Mouse (Mus musculus) heart, embryonic 12.5 days (tissue): ENCODE results near the gene Vav3. TPM values are rescaled to one million over a fixed set of nuclear protein-coding genes. Genes with fewer than 3 reads are reported as not detected.
A peak's percentile ranks its signal among the peaks of the same experiment; 100 is the strongest.

Experiments used
- ATAC-seq: fragments of 200-750 bp; cut with Nextera tagmentation; 2 replicates; pipeline ENCODE4 v1.8.0; 2017; ENCODE audit warnings: moderate TSS enrichment, moderate library complexity; ENCODE audit not compliant: insufficient number of reproducible peaks, low FRiP score
- H3K27ac ChIP-seq: fragments of 300-500 bp; sonication (generic); 2 replicates; pipeline ENCODE4 v1.5.1; 2016; ENCODE audit warnings: mild to moderate bottlenecking, moderate library complexity; ENCODE audit not compliant: poor library complexity, severe bottlenecking
- H3K27me3 ChIP-seq: fragments of 300-500 bp; sonication (generic); replicated peaks from 2 replicates; pipeline ENCODE4 v1.6.1; 2016; ENCODE audit warnings: mild to moderate bottlenecking, moderate library complexity
- H3K36me3 ChIP-seq: fragments of 300-500 bp; sonication (generic); 2 replicates; pipeline ENCODE4 v1.6.1; 2016; ENCODE audit warnings: mild to moderate bottlenecking, moderate library complexity
- H3K4me1 ChIP-seq: fragments of 300-500 bp; sonication (generic); replicated peaks from 2 replicates; pipeline ENCODE4 v1.6.1; 2016; ENCODE audit warnings: mild to moderate bottlenecking
- H3K4me2 ChIP-seq: fragments of 300-500 bp; sonication (generic); 2 replicates; pipeline ENCODE4 v1.6.1; 2016; ENCODE audit warnings: mild to moderate bottlenecking, moderate library complexity
- H3K4me3 ChIP-seq: fragments of 300-500 bp; sonication (generic); 2 replicates; pipeline ENCODE4 v1.5.1; 2016; ENCODE audit warnings: mild to moderate bottlenecking
- H3K9ac ChIP-seq: fragments of 300-500 bp; sonication (generic); 2 replicates; pipeline ENCODE4 v1.6.1; 2016; ENCODE audit warnings: mild to moderate bottlenecking, moderate library complexity
- H3K9me3 ChIP-seq: fragments of 300-500 bp; sonication (generic); replicated peaks from 2 replicates; pipeline ENCODE4 v1.6.1; 2016; ENCODE audit warnings: mild to moderate bottlenecking, moderate library complexity
- WGBS: fragments of 180-500 bp; shearing (Covaris S2); methylation state at CpG from one replicate; pipeline ENCODE4 v1.1.7; 2016; 5-methylcytosine and 5-hydroxymethylcytosine counted together
- polyA plus RNA-seq: library from polyadenylated mRNA; unstranded; fragments of >200 nt; fragmentation: Nextera tagmentation; extraction: Ambion mirVana; gene quantifications from 2 replicates; pipeline ENCODE4 v1.2.1, GENCODE M21; 2016

Gene Vav3
- polyA plus RNA-seq, 1 experiment from 2014 or later, result 9.9 TPM

DNA sequence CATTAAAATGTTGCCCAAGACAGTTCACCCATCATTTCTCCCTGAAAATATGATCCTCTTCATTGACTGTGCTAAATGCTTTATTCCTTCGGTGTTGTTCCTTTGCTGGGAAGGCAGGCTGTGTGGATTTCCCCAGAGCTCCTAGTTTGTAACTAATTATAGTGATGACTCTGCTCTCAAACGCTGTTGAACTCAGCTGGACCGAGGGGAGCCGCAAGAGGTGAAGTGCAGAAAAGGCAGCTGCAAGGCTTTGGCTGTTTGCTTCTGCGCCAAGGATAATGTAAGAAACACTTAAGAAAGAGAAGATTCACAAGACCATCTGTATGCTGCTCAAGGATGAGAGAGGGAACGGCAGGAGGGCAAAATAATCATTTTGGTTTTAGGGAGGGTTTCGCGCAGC lies 136.1 kb downstream of the Vav3 start:
- 61% methylated on average over 8 of the region's 8 CpGs for WGBS
- H3K4me2 ChIP-seq, result no peak overlapping the region
- 0 out of 2 replicates have a peak, but pooled peaks cover 9% of the 10 kb centered on the region for H3K4me1 ChIP-seq
- no peak overlapping the region for H3K27ac ChIP-seq
- ATAC-seq, result no peak
- H3K36me3 ChIP-seq, result no peaks in the 10 kb centered on the region
- H3K4me3 ChIP-seq, result no peak overlapping the region
- H3K9me3 ChIP-seq, result no peaks in the 10 kb centered on the region
- no peaks in the 10 kb centered on the region for H3K27me3 ChIP-seq
- no peak overlapping the region for H3K9ac ChIP-seq

GRCm38 (mm10) chr3:109478297-109478696 lies 137.8 kb downstream of the Vav3 start:
- Histone ChIP-seq H3K27ac (no peak overlapping the region), H3K4me1 (0 out of 2 replicates have a peak, but pooled peaks cover 9% of the 10 kb centered on the region), H3K4me2 (no peak overlapping the region), H3K9ac (no peak overlapping the region), H3K36me3 (no peaks in the 10 kb centered on the region), H3K27me3 (no peaks in the 10 kb centered on the region), H3K4me3 (no peak overlapping the region), H3K9me3 (no peaks in the 10 kb centered on the region)
- ATAC-seq, result no peak
- 85% methylated on average over 4 of the region's 4 CpGs for WGBS

DNA sequence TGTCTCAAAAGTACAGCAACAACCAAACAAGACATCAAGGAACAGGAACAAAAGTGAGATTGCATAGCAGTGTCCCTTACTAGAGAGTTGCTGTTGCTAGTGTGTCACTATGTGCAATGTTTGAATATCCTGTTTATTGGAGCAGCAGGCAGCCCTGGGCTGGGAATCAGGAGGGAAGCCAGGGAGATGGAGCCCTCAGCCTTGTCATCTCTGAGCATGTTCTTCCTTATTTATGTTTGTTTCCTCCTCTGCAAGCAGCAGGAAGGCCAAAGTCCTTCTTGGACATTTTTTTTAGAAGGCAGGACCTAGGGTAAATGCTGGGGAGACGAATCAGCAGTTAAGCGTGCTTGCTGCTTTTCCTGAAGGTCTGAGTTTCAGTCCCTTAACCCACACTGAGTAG lies 140.2 kb downstream of the Vav3 start:
- Histone ChIP-seq H3K4me2 (no peak overlapping the region), H3K9ac (no peak overlapping the region), H3K27me3 (no peaks in the 10 kb centered on the region), H3K27ac (no peak overlapping the region), H3K4me3 (no peak overlapping the region), H3K4me1 (0 out of 2 replicates have a peak, but pooled peaks cover 9% of the 10 kb centered on the region), H3K36me3 (no peaks in the 10 kb centered on the region), H3K9me3 (no peaks in the 10 kb centered on the region)
- 72% methylated on average over 2 of the region's 2 CpGs for WGBS
- no peak for ATAC-seq

- Histone ChIP-seq H3K9ac (no peak overlapping the region), H3K4me3 (no peak overlapping the region), H3K27me3 (no peaks in the 10 kb centered on the region), H3K4me2 (no peak overlapping the region), H3K27ac (no peak overlapping the region), H3K36me3 (no peaks in the 10 kb centered on the region), H3K9me3 (no peaks in the 10 kb centered on the region), H3K4me1 (no peaks in the 10 kb centered on the region)
- WGBS, result 62% methylated on average over 3 of the region's 3 CpGs
- ATAC-seq, result no peak
Measured at GRCm38 (mm10) chr3:109486786-109487185, 146.3 kb downstream of the Vav3 start.

DNA sequence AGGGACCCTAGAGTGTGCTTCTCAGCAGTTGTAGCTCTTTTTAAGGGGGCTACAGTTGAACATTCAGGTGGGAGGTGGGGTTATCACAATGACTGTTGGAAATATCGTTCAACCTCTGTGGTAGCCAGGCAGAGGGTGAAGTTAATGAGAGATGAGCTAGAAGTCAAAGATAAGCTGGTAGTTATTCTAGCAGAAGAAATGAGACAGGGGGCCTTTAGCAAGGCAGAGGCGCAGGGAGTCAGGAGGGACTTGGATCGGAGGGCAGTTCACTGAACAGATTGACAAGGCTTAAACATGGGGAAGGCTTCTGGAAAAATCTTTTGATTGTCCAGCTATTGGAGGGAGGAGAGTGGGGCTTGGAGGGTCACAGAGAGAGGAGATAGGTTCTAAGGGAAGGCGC lies 147.4 kb downstream of the Vav3 start:
- Histone ChIP-seq H3K27me3 (no peaks in the 10 kb centered on the region), H3K4me2 (no peak overlapping the region), H3K36me3 (no peaks in the 10 kb centered on the region), H3K9ac (no peak overlapping the region), H3K4me3 (no peak overlapping the region), H3K9me3 (no peaks in the 10 kb centered on the region), H3K4me1 (no peaks in the 10 kb centered on the region), H3K27ac (no peak overlapping the region)
- WGBS, result 81% methylated on average over 4 of the region's 4 CpGs
- no peak for ATAC-seq

GRCm38 (mm10) chr3:109488750-109489171 lies 148.3 kb downstream of the Vav3 start:
- H3K4me3 ChIP-seq, result no peak overlapping the region
- H3K9ac ChIP-seq, result no peak overlapping the region
- WGBS, result 71% methylated on average over 4 of the region's 4 CpGs
- H3K36me3 ChIP-seq, result no peaks in the 10 kb centered on the region
- no peak for ATAC-seq
- no peaks in the 10 kb centered on the region for H3K4me1 ChIP-seq
- no peaks in the 10 kb centered on the region for H3K9me3 ChIP-seq
- no peaks in the 10 kb centered on the region for H3K27me3 ChIP-seq
- no peak overlapping the region for H3K27ac ChIP-seq
- H3K4me2 ChIP-seq, result no peak overlapping the region

GRCm38 (mm10) chr3:109490561-109491296 lies 150.3 kb downstream of the Vav3 start:
- no peak overlapping the region for H3K27ac ChIP-seq
- no peaks in the 10 kb centered on the region for H3K9me3 ChIP-seq
- H3K4me2 ChIP-seq, result no peak overlapping the region
- no peak overlapping the region for H3K4me3 ChIP-seq
- no peaks in the 10 kb centered on the region for H3K36me3 ChIP-seq
- 64% methylated on average over 11 of the region's 11 CpGs for WGBS
- no peaks in the 10 kb centered on the region for H3K27me3 ChIP-seq
- no peak for ATAC-seq
- H3K4me1 ChIP-seq, result no peaks in the 10 kb centered on the region
- no peak overlapping the region for H3K9ac ChIP-seq

DNA sequence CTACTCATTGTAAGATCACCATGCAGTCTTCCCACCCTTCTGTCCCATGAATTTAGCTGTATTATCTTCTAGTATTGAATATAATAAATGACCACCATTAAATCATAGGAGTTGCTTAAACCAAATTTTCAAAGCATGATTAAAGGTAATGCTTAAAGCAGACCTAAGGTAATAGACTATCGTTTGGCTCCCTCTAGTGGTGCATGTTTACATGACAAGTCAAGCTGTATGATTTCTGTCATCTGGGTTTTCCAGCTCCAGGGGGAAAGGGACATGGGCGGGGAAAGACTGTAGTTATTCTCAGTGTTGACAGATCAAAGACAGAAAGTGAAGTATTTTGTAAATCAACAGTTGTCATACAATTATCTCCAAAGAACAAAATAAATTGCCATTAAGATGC lies 151.1 kb downstream of the Vav3 start:
- WGBS, result 6% methylated on average over 2 of the region's 2 CpGs
- Histone ChIP-seq H3K4me2 (no peak overlapping the region), H3K4me1 (no peaks in the 10 kb centered on the region), H3K36me3 (no peaks in the 10 kb centered on the region), H3K27me3 (no peaks in the 10 kb centered on the region), H3K27ac (no peak overlapping the region), H3K4me3 (no peak overlapping the region), H3K9me3 (no peaks in the 10 kb centered on the region), H3K9ac (no peak overlapping the region)
- peak; percentile 36; the same call in 1 of the 2 replicates for ATAC-seq

DNA sequence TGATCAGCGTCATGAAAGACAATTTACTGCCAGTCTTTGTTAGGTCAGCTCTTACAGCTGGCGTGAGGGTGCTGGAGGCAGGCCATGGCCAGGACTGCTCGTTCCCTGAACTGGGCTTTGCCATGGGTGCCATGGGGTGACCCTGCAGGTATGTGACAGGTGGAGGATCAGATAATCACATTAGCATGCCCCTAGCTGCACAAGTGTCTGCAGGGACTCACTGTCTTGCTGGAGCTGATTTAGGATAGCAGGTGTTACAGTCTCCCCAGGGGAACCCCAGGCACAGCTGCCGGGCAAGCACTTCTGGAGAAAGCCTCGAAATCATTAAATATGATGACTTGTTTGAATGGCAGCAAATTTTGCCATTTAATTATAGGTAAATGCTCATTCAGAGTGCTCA lies 156.0 kb downstream of the Vav3 start:
- no peaks in the 10 kb centered on the region for H3K4me1 ChIP-seq
- H3K4me3 ChIP-seq, result no peak overlapping the region
- H3K27ac ChIP-seq, result no peak overlapping the region
- H3K9me3 ChIP-seq, result no peaks in the 10 kb centered on the region
- no peak overlapping the region for H3K9ac ChIP-seq
- ATAC-seq, result no peak
- H3K4me2 ChIP-seq, result no peak overlapping the region
- WGBS, result 83% methylated on average over 5 of the region's 5 CpGs
- H3K27me3 ChIP-seq, result no peaks in the 10 kb centered on the region
- no peaks in the 10 kb centered on the region for H3K36me3 ChIP-seq

- no peaks in the 10 kb centered on the region for H3K9me3 ChIP-seq
- no peak for ATAC-seq
- H3K4me3 ChIP-seq, result no peak overlapping the region
- H3K4me2 ChIP-seq, result no peak overlapping the region
- H3K27me3 ChIP-seq, result no peaks in the 10 kb centered on the region
- no peak overlapping the region for H3K9ac ChIP-seq
- WGBS, result 79% methylated on average over 4 of the region's 4 CpGs
- no peaks in the 10 kb centered on the region for H3K36me3 ChIP-seq
- no peak overlapping the region for H3K27ac ChIP-seq
- no peaks in the 10 kb centered on the region for H3K4me1 ChIP-seq
Measured at GRCm38 (mm10) chr3:109497074-109497473, 156.6 kb downstream of the Vav3 start.

DNA sequence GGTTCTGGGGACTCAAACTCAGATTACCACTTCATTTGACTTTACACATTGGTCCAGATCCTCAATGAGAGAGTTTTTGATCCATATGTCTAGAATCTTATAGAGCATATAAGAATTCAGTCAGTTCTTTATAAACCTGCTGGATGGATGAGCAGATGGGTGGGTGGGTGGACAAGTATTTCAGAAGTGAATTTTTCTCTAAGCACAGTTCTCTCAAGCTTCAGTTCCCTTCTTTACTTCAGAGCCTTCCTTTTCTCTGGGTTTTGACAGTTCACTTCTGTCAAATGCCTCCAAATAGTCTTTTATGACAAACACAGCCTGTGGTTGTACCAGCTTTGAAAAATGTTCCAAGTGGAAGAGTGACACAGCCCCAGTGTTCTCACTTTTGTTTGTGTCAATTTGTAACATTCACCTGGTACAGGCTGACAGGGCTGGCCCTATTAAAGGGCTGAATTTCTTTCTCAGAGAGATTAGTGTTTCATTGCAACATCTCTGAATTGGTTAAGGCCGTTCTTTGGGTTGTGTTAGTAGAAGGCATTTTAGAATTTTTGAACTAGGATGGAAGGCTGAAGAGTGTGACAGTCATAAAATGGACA lies 159.5 kb downstream of the Vav3 start:
- Histone ChIP-seq H3K4me3 (no peak overlapping the region), H3K9ac (no peak overlapping the region), H3K4me2 (no peak overlapping the region), H3K36me3 (peaks cover 4% of the 10 kb centered on the region), H3K27ac (no peak overlapping the region), H3K9me3 (no peaks in the 10 kb centered on the region), H3K27me3 (no peaks in the 10 kb centered on the region), H3K4me1 (no peaks in the 10 kb centered on the region)
- 74% methylated on average over 1 of the region's 1 CpGs for WGBS
- ATAC-seq, result no peak
